Mouse (Mus musculus): ENCODE measurements around the gene Entpd1.

GRCm38 (mm10) chr19:40736680-40737512, 124.7 kb downstream of the Entpd1 start:
- TF ChIP-seq ZC3H11A (IDR thresholded peaks at IDR 0.05; ENCODE audit: borderline replicate concordance, low read depth, low read length), result no peak
- no peak for TF ChIP-seq HCFC1 (IDR thresholded peaks at IDR 0.05; ENCODE audit: borderline replicate concordance, insufficient read depth, low read length)
- no peak for TF ChIP-seq MAFK (IDR thresholded peaks at IDR 0.05; ENCODE audit: insufficient read depth, low read depth, low read length)
- peak; percentile 91 for TF ChIP-seq CHD2 (IDR thresholded peaks at IDR 0.05; ENCODE audit: low read depth, low read length)

Measured in ES-E14 (cell line).